Mouse (Mus musculus) 3134 (cell line): ENCODE data around the gene Soga1.

Experiments
- DNase-seq: peaks from one replicate; pipeline ENCODE4 v3.0.0-alpha.2; 2011; ENCODE audit warnings: low spot score; ENCODE audit not compliant: insufficient read length; ENCODE audit errors: extremely low read depth

The Soga1 gene

DNA sequence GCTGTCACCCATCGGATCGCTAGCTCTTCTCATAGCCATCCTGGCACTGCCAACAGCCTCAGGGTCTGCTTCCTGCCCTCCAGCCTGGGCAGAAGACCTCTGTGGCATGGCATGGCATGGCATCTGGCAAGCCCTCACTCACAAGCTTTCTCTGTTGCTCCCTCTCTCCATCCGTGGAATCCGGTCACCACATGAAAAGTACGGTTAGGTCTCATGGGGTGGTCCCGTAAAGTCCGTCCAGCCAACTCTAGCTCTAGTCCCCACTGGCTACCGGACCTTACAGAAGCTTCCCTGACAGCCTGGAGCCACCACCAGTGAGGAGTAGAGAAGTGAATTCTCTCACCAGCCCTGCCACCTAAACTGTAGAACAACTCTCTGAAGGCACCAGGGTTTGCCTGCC, 2.3 kb upstream of the Soga1 start:
- no peak for DNase-seq

DNA sequence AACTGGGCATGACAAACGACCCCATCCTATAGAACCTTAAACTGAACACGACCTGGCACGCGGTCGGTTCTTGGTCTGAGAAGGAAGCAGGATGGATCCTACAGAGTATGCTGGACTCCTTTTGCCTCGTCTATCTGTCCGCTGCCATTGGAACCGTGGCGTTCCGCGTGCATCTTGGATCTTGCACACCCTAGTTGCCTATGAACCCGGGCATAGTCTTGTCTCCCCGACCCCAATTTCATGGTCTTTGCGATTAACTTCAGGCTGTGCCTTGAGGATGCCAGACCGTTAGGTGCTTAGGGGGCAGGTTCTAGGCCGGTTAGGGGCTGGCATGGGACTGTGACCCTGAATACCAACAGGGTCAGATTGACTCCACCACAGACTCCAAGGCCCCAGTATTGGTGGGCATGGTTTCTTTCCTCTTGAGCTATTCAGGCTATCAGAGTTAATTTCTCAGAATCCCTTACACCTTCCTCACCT, 687 bp upstream of the Soga1 start:
- DNase-seq: no peak

DNA sequence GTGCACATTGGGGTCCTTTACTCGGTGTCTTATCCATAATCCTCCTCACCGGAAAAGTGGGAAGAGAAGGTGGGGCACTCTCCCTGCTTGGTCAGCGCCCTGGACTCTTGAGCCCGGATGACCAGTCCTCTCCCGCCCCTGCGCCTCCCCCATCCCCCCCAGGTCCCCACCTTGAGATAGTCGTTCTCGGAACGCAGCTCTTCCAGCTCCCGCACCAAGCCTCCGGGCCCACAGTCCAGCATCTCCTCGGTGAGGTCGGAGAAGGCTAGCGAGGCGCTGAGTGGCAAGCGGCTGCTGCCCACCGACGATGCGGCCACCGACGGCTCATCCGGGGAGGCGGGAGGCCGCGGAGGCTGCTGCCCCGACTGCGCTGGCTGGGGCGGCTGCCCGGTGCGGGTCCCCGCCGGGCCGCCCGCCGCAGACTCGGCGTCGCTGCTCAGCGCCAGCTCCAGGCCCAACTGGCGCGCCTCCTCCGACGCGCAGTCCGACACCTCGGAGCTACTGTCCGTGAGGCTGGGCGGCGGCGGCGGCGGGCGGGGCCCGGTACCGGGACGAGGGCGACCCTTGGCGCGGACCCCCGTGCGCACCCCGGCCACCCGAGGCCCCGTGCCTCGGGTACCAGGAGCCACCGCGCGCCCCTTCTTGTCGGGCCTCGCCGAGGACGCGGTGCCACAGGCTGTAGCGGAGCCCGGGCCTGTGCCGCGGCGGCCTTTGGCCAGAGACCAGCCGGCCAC, 828 bp downstream of the Soga1 start:
- DNase-seq: peak; percentile 76

DNA sequence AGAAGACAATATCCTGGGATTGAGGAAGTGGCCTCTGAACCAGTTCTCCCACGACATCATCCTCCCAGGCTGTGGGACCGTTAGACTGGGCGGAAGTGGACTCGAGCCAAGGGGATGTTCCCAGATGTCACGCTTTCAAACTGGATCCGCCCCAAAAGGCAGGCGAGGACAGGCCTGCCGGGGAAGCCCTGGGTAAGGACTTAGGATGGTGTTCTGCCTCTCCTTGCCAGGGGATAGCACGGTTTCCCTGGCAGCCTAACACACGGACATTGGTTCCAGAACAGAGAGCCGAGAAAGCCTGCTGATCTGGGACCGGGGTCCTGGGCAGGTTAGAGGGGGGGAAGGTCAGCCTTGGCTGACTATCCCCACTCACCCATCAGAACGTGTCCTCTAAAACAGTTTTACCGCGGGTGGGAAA, 1.4 kb downstream of the Soga1 start:
- DNase-seq: peak; percentile 87

DNA sequence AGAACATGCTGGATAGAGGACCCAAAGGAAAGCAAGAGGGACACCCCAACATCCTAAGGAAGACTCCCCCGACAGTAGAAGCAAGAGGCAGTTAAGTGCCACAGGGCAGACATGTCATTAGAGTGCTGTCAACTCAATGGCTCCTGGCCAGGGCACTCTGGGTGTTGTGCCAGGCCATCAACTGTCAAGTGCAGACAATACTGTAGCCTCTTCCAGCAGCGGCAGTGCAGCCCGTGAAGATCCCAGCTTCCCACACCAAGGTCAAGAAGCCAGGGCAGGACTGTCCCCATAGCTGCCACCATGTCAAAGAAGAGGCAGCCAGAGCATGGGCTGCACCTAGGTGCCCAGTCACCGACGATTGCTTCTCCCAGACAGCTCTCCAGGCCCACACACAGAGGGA, 1.9 kb downstream of the Soga1 start:
- no peak for DNase-seq

DNA sequence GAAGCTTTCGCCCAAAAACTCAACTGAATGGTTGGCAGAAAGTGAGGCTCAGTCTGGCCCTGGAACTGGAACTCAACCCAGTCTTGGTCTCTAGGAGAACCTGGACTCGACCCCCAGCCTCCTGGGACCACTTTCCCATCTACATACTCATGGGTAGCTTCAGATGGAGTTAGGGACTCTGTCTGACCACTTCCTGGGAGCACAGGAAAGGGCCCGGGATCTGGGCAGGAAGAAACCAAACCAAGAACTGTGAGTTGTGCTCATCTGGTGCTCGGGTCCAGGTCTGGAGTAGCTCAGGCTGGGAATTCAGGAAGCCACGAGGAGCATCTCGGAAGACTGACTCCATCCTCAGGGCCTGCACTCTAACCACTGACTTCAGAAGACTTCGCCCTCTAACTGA, 2.5 kb downstream of the Soga1 start:
- no peak for DNase-seq

GRCm38 (mm10) chr2:157075685-157076084, 3.4 kb downstream of the Soga1 start:
- no peak for DNase-seq

- no peak for DNase-seq
Observed at GRCm38 (mm10) chr2:157075226-157075625, 3.8 kb downstream of the Soga1 start.

DNA sequence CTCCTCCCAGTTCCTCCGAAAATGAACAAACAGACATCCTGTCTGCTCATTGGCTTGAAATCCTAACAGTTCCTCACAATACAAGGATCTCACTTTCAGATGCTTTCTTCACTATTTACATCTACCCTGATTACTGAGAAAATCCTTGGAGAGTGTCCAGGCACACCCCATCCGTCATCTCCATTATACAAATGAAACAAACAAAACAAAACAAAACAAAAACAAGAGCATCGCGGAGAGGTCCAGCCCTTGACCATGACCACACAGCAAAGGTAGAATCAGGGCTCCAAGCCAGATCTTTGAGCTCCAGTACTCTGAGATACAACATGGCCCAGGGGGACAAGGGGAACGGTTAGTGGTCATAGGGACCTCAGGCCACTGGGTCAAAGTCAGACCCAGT, 4.3 kb downstream of the Soga1 start:
- no peak for DNase-seq

DNA sequence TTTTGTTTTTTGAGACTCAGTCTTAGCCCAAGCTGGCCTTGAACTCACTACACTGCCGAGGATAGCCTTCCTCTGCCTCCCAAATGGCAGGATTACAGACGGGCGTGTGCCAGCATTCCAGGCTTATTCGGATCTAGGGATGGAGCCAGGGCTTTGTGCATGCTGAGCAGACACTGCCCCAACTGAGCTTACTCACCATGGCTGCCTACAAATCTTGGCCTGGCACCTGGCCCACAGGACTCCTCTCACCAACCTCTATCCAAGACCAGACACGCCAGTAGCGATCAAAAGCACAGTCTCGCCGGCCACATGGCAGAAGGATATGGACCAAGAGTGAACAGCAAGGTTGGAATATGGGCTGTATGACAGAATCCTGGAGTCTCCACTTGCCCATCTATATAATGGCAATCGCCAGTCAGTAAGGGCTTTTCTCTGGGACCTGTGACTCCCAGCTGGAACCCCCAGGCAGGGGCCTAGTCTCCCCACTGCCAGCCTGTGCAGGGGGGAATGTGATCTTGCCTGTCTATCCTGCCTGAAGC, 4.8 kb downstream of the Soga1 start:
- peak; percentile 66 for DNase-seq

GRCm38 (mm10) chr2:157073378-157074052, 5.5 kb downstream of the Soga1 start:
- DNase-seq: peak; percentile 47

GRCm38 (mm10) chr2:157072316-157072990, 6.6 kb downstream of the Soga1 start:
- DNase-seq: peak; percentile 75

GRCm38 (mm10) chr2:157071556-157071955, 7.5 kb downstream of the Soga1 start:
- peak; percentile 84 for DNase-seq

DNA sequence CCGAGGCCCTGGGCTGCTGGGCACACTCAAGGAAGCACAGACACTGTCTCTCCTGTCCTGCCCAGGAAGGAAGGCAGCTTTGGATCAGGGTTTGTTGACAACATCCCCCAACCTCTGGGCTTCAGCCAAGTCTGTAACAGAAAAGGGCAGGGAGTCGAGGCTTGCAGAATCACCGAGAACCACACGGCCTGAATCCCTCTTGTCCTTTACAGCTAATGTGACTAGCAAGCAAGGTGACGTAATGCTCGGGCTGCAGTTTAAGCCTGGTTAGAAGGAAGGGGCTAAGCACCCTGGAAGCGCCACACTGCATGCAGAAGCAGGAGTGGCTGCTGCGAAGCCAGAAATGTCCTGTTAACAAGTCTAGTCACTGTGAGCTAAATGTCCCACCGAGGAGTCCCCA, 8.7 kb downstream of the Soga1 start:
- peak; percentile 63 for DNase-seq

DNA sequence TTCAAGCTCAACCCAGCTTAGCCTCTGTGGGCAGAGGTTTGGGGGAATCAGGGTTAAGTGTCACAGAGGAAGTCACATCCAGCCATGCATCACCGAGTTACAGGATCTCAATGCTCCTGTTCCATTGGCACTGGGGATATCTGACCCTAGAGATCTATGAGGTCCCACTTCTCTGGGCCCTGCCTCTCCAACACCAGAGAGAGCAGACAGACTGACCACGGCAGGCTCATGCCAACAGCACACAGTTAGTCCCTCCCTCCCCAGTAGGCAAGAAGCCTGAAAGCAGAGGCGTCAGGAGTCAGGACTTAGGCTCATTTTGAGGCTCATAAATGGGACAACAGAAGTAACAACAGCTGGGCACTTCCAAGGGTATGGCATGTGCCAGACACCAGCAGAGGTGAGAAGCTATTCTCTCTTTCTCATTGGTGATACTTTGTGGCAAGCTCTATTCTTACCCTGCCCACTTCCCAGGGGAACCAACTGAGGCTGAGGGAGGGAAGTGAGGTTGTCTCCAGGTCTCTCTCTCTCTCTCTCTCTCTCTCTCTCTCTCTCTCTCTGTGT, 9.2 kb downstream of the Soga1 start:
- no peak for DNase-seq

DNA sequence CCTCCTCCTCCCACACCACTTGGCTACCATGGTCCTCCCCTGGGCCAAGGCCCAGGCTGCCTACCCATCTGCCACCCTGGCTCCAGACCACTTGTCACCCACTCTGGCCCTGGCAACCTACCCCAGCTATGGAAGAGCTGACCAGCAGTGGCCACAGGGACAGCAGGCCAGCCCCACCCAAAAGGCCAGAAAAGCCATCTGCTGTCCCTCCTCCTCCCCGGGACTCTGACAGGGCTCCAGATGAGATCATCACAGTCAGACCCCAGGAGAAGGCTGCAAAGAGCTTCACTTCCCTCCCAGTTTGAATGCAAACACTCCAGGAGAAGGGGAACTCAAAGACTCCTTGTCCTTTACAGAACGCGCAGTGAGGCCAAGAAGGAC, 9.7 kb downstream of the Soga1 start:
- peak; percentile 57 for DNase-seq

DNA sequence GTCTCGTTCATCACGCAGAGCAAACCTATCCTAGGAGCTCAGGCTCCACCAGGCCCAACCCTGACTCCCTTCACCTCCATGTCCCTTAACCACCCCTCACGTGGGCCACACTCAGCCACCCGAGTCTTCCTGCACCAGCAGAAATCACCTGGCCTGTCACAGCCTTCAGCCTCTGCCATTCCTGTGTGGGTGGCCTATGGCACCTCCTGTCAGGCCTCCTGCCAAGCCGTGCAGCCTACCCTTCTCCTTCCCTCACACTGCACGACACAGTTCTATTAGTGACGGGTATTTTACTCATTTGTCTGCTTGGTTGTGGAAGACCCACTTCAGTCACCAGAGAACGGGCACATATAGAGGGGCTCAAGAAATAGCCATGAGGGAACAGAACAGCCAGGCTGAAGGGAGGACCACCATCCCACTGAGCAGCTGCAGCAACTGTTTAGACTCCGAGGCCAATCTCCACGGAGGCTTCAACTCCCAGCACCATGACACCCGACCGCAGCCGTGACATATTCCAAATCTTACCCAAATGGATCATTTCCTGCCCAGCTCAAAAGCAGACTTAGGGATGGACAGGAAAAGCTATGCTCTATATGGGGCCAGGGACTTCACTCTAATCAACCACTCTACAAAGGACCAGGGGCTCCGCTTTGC, 10.2 kb downstream of the Soga1 start:
- DNase-seq: no peak

DNA sequence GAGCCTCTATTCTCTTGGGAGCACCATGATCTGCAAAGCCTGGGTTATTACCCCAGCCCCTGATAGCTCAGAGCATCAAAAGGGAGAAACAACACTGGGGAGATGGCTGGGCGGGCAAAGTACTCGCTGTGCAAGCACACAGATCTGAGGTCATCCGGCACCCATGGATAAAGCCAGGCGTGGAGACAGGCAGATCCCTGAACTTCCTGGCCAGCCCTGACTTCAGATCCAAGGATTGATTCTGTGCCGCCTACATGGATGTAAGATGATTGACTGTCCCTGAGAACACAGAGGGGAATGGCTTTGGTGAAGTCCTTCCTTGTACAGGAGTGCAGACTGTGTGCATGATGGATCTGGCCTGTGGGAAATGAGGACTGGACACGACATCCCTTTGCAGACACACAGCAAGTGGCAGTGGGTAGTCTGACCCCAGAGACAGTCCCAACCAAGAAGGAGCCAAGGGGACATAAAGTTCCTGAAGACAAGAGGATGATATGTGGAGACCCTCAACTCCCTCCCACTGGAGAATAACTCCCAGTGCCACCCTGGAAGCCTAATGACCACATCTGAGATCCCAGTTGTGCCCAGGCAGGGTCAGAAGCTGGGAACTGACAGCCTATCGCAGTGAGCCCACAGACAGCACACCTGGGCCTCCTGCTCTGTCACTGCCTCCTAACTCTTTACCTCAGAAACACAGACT, 12.2 kb downstream of the Soga1 start:
- DNase-seq: no peak

GRCm38 (mm10) chr2:157065879-157066226, 13.2 kb downstream of the Soga1 start:
- peak; percentile 61 for DNase-seq
